Mouse (Mus musculus): ENCODE measurements around the gene Gspt1. TPM values are rescaled to one million over a fixed set of nuclear protein-coding genes. Genes with fewer than 3 reads are reported as not detected.

Gene Gspt1
- polyA plus RNA-seq, 2 experiments, result 36.1 to 44.4 TPM

DNA sequence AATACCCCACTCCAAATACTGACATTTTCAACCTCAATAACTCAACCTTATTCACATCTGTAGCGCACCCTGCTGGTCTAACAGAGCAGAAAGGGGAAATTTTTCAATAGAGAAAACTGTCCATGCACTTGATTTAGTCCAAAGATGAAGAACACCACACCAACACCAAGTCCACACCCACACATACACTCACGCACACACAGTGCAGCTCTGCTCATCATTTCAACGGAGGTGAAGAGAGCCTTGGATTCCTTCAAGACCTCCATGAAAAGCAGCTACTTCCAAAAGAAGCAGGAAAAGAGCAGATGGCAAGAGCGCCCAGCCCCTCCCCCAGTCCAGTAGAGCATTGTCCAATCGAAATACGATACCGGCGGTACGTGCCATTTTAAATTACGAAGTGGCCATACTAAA, 79.4 kb downstream of the Gspt1 start:
- no peaks in the 10 kb centered on the region for H3K27me3 ChIP-seq (ENCODE audit: control insufficient read depth, insufficient read depth, low read length)
- ATAC-seq (ENCODE audit: insufficient read depth), result no peak
- H3K9ac ChIP-seq (replicated peaks), result peak overlapping the region; percentile 97
- peak overlapping the region; percentile 75; the same call in 1 of the 2 replicates for H3K27ac ChIP-seq
- TF ChIP-seq CTCF (IDR thresholded peaks at IDR 0.05; ENCODE audit: low read depth), result peak; percentile 70
- TF ChIP-seq EP300 (IDR thresholded peaks at IDR 0.05; ENCODE audit: low read depth), result no peak
- peak overlapping the region; percentile 93 for H3K4me2 ChIP-seq (ENCODE audit: low read depth)
- DNase-seq (ENCODE audit: low read depth in 3 of 3, low spot score in 3 of 3), result peak; percentile 44 to 64 (median 48)
- H3K9me3 ChIP-seq (ENCODE audit: control insufficient read depth, low read length), result no peaks in the 10 kb centered on the region
- peaks cover 10 to 20% of the 10 kb centered on the region in 2 experiments for H3K4me1 ChIP-seq (replicated peaks; ENCODE audit: control insufficient read depth in 2 of 2, insufficient read depth in 2 of 2, low read length in 1 of 2)
- 6% methylated on average over 10 of the region's 10 CpGs for WGBS (ENCODE audit: insufficient replicate concordance)
- no peaks in the 10 kb centered on the region for H3K36me3 ChIP-seq (replicated peaks; ENCODE audit: control insufficient read depth, insufficient read depth, low read depth)
- peak overlapping the region; percentile 77 to 99 for H3K4me3 ChIP-seq (ENCODE audit: insufficient read depth in 1 of 2, low read depth in 2 of 2, low read length in 2 of 2)

DNA sequence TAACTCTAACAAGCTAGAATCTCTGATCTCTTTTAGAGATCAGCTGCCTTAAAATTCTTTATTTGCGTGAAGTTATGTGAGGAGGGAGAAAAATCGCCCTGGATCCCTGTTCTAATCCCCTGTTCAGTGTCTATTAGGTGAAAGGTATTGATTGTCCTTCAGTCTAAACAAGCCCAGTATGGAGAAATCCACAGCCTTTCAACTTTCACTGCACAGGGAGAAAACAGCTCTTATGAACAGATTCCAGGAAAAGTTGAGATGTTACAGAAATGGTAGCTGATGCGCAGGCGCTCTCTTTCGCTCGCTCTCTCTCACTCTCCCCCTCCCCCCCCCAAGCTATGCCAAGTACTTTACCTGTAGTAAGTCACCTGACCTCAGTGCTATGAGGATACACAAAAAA, 82.4 kb downstream of the Gspt1 start:
- H3K9ac ChIP-seq (replicated peaks), result no peak overlapping the region
- 74% methylated on average over 6 of the region's 6 CpGs for WGBS (ENCODE audit: insufficient replicate concordance)
- no peak for DNase-seq (ENCODE audit: low read depth in 3 of 3, low spot score in 3 of 3)
- H3K9me3 ChIP-seq (ENCODE audit: control insufficient read depth, low read length), result no peaks in the 10 kb centered on the region
- no peaks in the 10 kb centered on the region for H3K36me3 ChIP-seq (replicated peaks; ENCODE audit: control insufficient read depth, insufficient read depth, low read depth)
- ATAC-seq (ENCODE audit: insufficient read depth), result no peak
- H3K4me2 ChIP-seq (ENCODE audit: low read depth), result no peak overlapping the region
- TF ChIP-seq CTCF (IDR thresholded peaks at IDR 0.05; ENCODE audit: low read depth), result no peak
- TF ChIP-seq EP300 (IDR thresholded peaks at IDR 0.05; ENCODE audit: low read depth), result no peak
- H3K27ac ChIP-seq, result no peak overlapping the region
- H3K4me3 ChIP-seq (ENCODE audit: insufficient read depth in 1 of 2, low read depth in 2 of 2, low read length in 2 of 2), result no peak overlapping the region
- H3K27me3 ChIP-seq (ENCODE audit: control insufficient read depth, insufficient read depth, low read length), result no peaks in the 10 kb centered on the region
- peaks cover 6 to 12% of the 10 kb centered on the region in 2 experiments for H3K4me1 ChIP-seq (replicated peaks; ENCODE audit: control insufficient read depth in 2 of 2, insufficient read depth in 2 of 2, low read length in 1 of 2)

MicroRNA genes within 50 kb of the gene (microRNA counts, 519-probe panel; counts per million panel counts)
- microRNA mmu-miR-1945, result 69.9 counts per million

Small RNA genes within 50 kb of the gene (microRNA-seq; reads per million reads assigned to microRNA genes)
- gene Mir1945, result 6.3 reads per million, percentile 13 among the genes with 10 or more reads in this experiment

Other genes starting within 250 kb of the Gspt1 start
- gene Snn, start 193.4 kb downstream of the Gspt1 start, polyA plus RNA-seq (2012; rRNA removed), result 2.0 and 2.2 TPM in 2 replicates
- 1.8 and 2.5 TPM in 2 replicates for gene Snn, start 193.4 kb downstream of the Gspt1 start, polyA plus RNA-seq (2014; fragmentation: Nextera tagmentation; extraction: Ambion mirVana)
- gene Litaf, start 188.2 kb downstream of the Gspt1 start, polyA plus RNA-seq (2012; rRNA removed), result 10.6 and 12.1 TPM in 2 replicates
- gene Litaf, start 188.2 kb downstream of the Gspt1 start, polyA plus RNA-seq (2014; fragmentation: Nextera tagmentation; extraction: Ambion mirVana), result 26.6 and 27.3 TPM in 2 replicates
- gene Txndc11, start 119.7 kb downstream of the Gspt1 start, polyA plus RNA-seq (2012; rRNA removed), result 8.8 and 8.9 TPM in 2 replicates
- 13.4 and 16.8 TPM in 2 replicates for gene Txndc11, start 119.7 kb downstream of the Gspt1 start, polyA plus RNA-seq (2014; fragmentation: Nextera tagmentation; extraction: Ambion mirVana)
- 31.6 and 52.6 TPM in 2 replicates for gene Zc3h7a, start 77.9 kb downstream of the Gspt1 start, polyA plus RNA-seq (2012; rRNA removed)
- gene Zc3h7a, start 77.9 kb downstream of the Gspt1 start, polyA plus RNA-seq (2014; fragmentation: Nextera tagmentation; extraction: Ambion mirVana), result 26.2 and 28.9 TPM in 2 replicates
- gene Rsl1d1, start 51.0 kb downstream of the Gspt1 start, polyA plus RNA-seq (2012; rRNA removed), result 19.4 and 43.6 TPM in 2 replicates
- gene Rsl1d1, start 51.0 kb downstream of the Gspt1 start, polyA plus RNA-seq (2014; fragmentation: Nextera tagmentation; extraction: Ambion mirVana), result 109 and 117 TPM in 2 replicates
- not detected in 2 replicates for gene Tnfrsf17, start 59.5 kb upstream of the Gspt1 start, polyA plus RNA-seq (2012; rRNA removed)
- not detected in 2 replicates for gene Tnfrsf17, start 59.5 kb upstream of the Gspt1 start, polyA plus RNA-seq (2014; fragmentation: Nextera tagmentation; extraction: Ambion mirVana)
- gene Snx29, start 68.6 kb upstream of the Gspt1 start, polyA plus RNA-seq (2012; rRNA removed), result 1.8 and 1.9 TPM in 2 replicates
- 1.9 and 2.4 TPM in 2 replicates for gene Snx29, start 68.6 kb upstream of the Gspt1 start, polyA plus RNA-seq (2014; fragmentation: Nextera tagmentation; extraction: Ambion mirVana)